Mouse (Mus musculus): ENCODE results near the gene Tm4sf20. TPM values are rescaled to one million over a fixed set of nuclear protein-coding genes. Genes with fewer than 3 reads are reported as not detected.

Tm4sf20 gene
- total and polyA plus RNA-seq, 3 experiments, result not detected

GRCm38 (mm10) chr1:82798304-82798703 is 30.0 kb upstream of the Tm4sf20 start:
- no peak overlapping the region for H3K27ac ChIP-seq (ENCODE audit: insufficient read depth, low read depth)
- in situ Hi-C loops (cut with MboI; ENCODE audit: low pct_ligation_motif_present, low pct_unique_long_range_greater_than_20kb, low sequenced_read_pairs), result loop anchor here (25.0 kb wide), 1 partner anchor 389 kb away; no protein-coding TSS in a partner anchor

GRCm38 (mm10) chr1:82797088-82797487 is 28.8 kb upstream of the Tm4sf20 start:
- no peaks in the 10 kb centered on the region for H3K79me2 ChIP-seq (replicated peaks; ENCODE audit: control insufficient read depth, extremely low read depth, insufficient read depth, poor library complexity, severe bottlenecking)
- dilution Hi-C loops (cut with MboI; ENCODE audit: extremely low pct_ligation_motif_present, extremely low pct_unique_long_range_greater_than_20kb, low sequenced_read_pairs) (no loop called here), in situ Hi-C loops (cut with MboI; ENCODE audit: low pct_ligation_motif_present, low pct_unique_long_range_greater_than_20kb, low sequenced_read_pairs) (loop anchor here (25.0 kb wide), 1 partner anchor 390 kb away; no protein-coding TSS in a partner anchor)
- H3K4me1 ChIP-seq (ENCODE audit: control insufficient read depth in 1 of 2, insufficient read depth in 2 of 2), result peaks cover 0 to 9% of the 10 kb centered on the region in 2 experiments; a peak in 2 of 4 replicates
- H3K4me2 ChIP-seq (ENCODE audit: insufficient read depth, low read depth, poor library complexity, severe bottlenecking), result no peak overlapping the region
- no peaks in the 10 kb centered on the region for H3K27me3 ChIP-seq (replicated peaks)
- H3K27ac ChIP-seq (ENCODE audit: insufficient read depth, low read depth), result no peak overlapping the region
- TF ChIP-seq MAFK (IDR thresholded peaks at IDR 0.05; ENCODE audit: insufficient replicate concordance, low read length) (no peak), MXI1 (IDR thresholded peaks at IDR 0.05; ENCODE audit: low read depth, low read length) (no peak), USF2 (conservative IDR thresholded peaks at IDR 0.05; ENCODE audit: low read depth, low read length) (no peak), MEF2A (IDR thresholded peaks at IDR 0.05; ENCODE audit: borderline replicate concordance, low read depth, low read length) (no peak), ETS1 (conservative IDR thresholded peaks at IDR 0.05; ENCODE audit: low read depth, low read length) (no peak), HCFC1 (IDR thresholded peaks at IDR 0.05; ENCODE audit: low read depth, low read length) (no peak), ZKSCAN1 (IDR thresholded peaks at IDR 0.05; ENCODE audit: borderline replicate concordance, low read depth, low read length) (no peak), ELF1 (IDR thresholded peaks at IDR 0.05; ENCODE audit: low read depth, low read length) (no peak), GABPA (IDR thresholded peaks at IDR 0.05; ENCODE audit: insufficient replicate concordance, low read depth, low read length) (no peak), SMC3 (IDR thresholded peaks at IDR 0.05; ENCODE audit: low read depth, low read length) (no peak), BHLHE40 (IDR thresholded peaks at IDR 0.05; ENCODE audit: low read depth, low read length) (no peak), IRF4 (IDR thresholded peaks at IDR 0.05; ENCODE audit: low read depth, low read length) (no peak), ZC3H11A (IDR thresholded peaks at IDR 0.05; ENCODE audit: low read depth, low read length) (no peak), CTCF (conservative IDR thresholded peaks at IDR 0.05 in 1 of 2, IDR thresholded peaks at IDR 0.05 in 1 of 2; ENCODE audit: low read depth in 2 of 2, low read length in 2 of 2) (no peak), MAZ (IDR thresholded peaks at IDR 0.05; ENCODE audit: low read depth, low read length) (no peak), JUND (conservative IDR thresholded peaks at IDR 0.05; ENCODE audit: low read depth, low read length) (no peak), JUN (IDR thresholded peaks at IDR 0.05; ENCODE audit: insufficient read depth, low read depth, low read length) (no peak), RCOR1 (conservative IDR thresholded peaks at IDR 0.05; ENCODE audit: low read depth, low read length) (no peak)
- H3K9me3 ChIP-seq (replicated peaks; ENCODE audit: low read length), result no peaks in the 10 kb centered on the region
- no peak for DNase-seq (ENCODE audit: extremely low read depth)
- no peaks in the 10 kb centered on the region for H3K36me3 ChIP-seq (replicated peaks in 1 of 2; ENCODE audit: control insufficient read depth in 1 of 2, insufficient read depth in 1 of 2, low read length in 1 of 2)
- no peak overlapping the region for H3K4me3 ChIP-seq (replicated peaks in 1 of 3; ENCODE audit: low read depth in 2 of 3, low read length in 2 of 3, poor library complexity in 1 of 3)
- no peak overlapping the region for H3K9ac ChIP-seq (ENCODE audit: insufficient read depth, low read depth)

More at GRCm38 (mm10) chr1:82798304-82798703, 30.0 kb upstream of the Tm4sf20 start:
- Histone ChIP-seq H3K4me2 (ENCODE audit: insufficient read depth, low read depth, poor library complexity, severe bottlenecking) (no peak overlapping the region), H3K9ac (ENCODE audit: insufficient read depth, low read depth) (no peak overlapping the region), H3K4me1 (ENCODE audit: control insufficient read depth in 1 of 2, insufficient read depth in 2 of 2) (peaks cover 0 to 9% of the 10 kb centered on the region in 2 experiments; a peak in 2 of 4 replicates), H3K27me3 (replicated peaks) (no peaks in the 10 kb centered on the region), H3K4me3 (replicated peaks in 1 of 3; ENCODE audit: low read depth in 2 of 3, low read length in 2 of 3, poor library complexity in 1 of 3) (no peak overlapping the region), H3K36me3 (replicated peaks in 1 of 2; ENCODE audit: control insufficient read depth in 1 of 2, insufficient read depth in 1 of 2, low read length in 1 of 2) (no peaks in the 10 kb centered on the region), H3K79me2 (replicated peaks; ENCODE audit: control insufficient read depth, extremely low read depth, insufficient read depth, poor library complexity, severe bottlenecking) (no peaks in the 10 kb centered on the region), H3K9me3 (replicated peaks; ENCODE audit: low read length) (no peaks in the 10 kb centered on the region)
- TF ChIP-seq CTCF (conservative IDR thresholded peaks at IDR 0.05 in 1 of 2, IDR thresholded peaks at IDR 0.05 in 1 of 2; ENCODE audit: low read depth in 2 of 2, low read length in 2 of 2), result no peak
- TF ChIP-seq CHD1 (IDR thresholded peaks at IDR 0.05; ENCODE audit: low read depth, low read length), result no peak
- TF ChIP-seq USF1 (IDR thresholded peaks at IDR 0.05; ENCODE audit: low read depth, low read length), result no peak
- no peak for TF ChIP-seq MAX (IDR thresholded peaks at IDR 0.05; ENCODE audit: low read length)
- TF ChIP-seq UBTF (IDR thresholded peaks at IDR 0.05; ENCODE audit: low read depth, low read length), result no peak
- TF ChIP-seq ZKSCAN1 (IDR thresholded peaks at IDR 0.05; ENCODE audit: borderline replicate concordance, low read depth, low read length), result no peak
- TF ChIP-seq BHLHE40 (IDR thresholded peaks at IDR 0.05; ENCODE audit: low read depth, low read length), result no peak
- no peak for TF ChIP-seq RCOR1 (conservative IDR thresholded peaks at IDR 0.05; ENCODE audit: low read depth, low read length)
- TF ChIP-seq POLR2AphosphoS2 (IDR thresholded peaks at IDR 0.05; ENCODE audit: low read depth, low read length), result no peak
- TF ChIP-seq IRF4 (IDR thresholded peaks at IDR 0.05; ENCODE audit: low read depth, low read length), result no peak
- TF ChIP-seq PAX5 (IDR thresholded peaks at IDR 0.05; ENCODE audit: low read length), result no peak
- TF ChIP-seq CHD2 (IDR thresholded peaks at IDR 0.05; ENCODE audit: low read length), result no peak
- TF ChIP-seq ZMIZ1 (IDR thresholded peaks at IDR 0.05; ENCODE audit: low read depth, low read length), result no peak
- TF ChIP-seq MYC (IDR thresholded peaks at IDR 0.05; ENCODE audit: low read depth, low read length), result no peak
- TF ChIP-seq ZNF384 (IDR thresholded peaks at IDR 0.05; ENCODE audit: low read depth, low read length), result no peak
- no peak for TF ChIP-seq TCF12 (IDR thresholded peaks at IDR 0.05; ENCODE audit: low read depth, low read length)
- no peak for TF ChIP-seq GABPA (IDR thresholded peaks at IDR 0.05; ENCODE audit: insufficient replicate concordance, low read depth, low read length)
- DNase-seq (ENCODE audit: extremely low read depth), result no peak
- dilution Hi-C loops (cut with MboI; ENCODE audit: extremely low pct_ligation_motif_present, extremely low pct_unique_long_range_greater_than_20kb, low sequenced_read_pairs), result no loop called here
